Mouse (Mus musculus): ENCODE data around the gene Clec11a. TPM values are rescaled to one million over a fixed set of nuclear protein-coding genes. Genes with fewer than 3 reads are reported as not detected.

Gene Clec11a
- 0.68 and 0.79 TPM in 2 replicates for polyA plus RNA-seq (2016; fragmentation: Nextera tagmentation; extraction: Ambion mirVana)

DNA sequence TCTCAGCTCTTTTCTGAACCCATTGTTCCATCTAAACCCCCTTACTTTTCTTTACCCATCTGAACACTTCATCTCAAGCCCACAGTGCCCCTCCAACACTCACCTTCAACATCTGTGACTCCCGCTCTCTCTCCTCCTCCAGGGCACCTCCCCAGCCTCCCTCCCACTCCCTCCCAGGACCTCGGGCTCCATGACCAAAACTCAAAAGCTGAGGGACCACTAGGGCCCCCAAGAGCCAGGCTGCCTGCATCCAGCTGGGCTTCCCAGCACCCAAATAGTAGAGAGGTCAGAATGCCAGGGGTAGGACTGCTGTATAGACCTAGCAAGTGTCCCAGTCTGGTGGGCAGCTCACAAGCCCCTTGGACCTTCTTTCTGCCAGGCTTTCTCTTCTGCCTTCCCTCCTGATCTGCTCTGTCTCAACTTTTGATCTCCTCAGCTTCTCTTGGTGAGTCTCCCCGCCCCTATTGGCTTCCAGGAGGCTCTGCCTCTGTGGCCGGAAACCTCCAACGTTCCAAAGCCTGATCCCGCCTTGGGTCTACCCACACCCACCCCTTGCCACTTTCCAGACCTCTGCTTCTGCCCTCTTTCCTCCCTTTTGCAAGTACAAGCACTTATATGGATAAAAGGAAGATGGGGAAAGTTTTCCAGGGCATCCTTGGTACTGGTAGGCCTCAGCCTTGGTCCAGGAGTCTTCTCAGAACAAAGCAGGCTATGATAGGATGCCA, at the start of gene Clec11a:
Gene Clec11a, minus strand, starts transcription at position 387 of the 725 bp plus-strand sequence.
- Histone ChIP-seq H3K36me3 (no peaks in the 10 kb centered on the region), H3K4me1 (replicated peaks) (peaks cover 22% of the 10 kb centered on the region), H3K9me3 (replicated peaks) (no peaks in the 10 kb centered on the region), H3K27me3 (replicated peaks) (peaks cover 54% of the 10 kb centered on the region), H3K4me3 (peak within 1 kb of the TSS; percentile 20; the same call in 1 of the 2 replicates), H3K9ac (no peak within 1 kb of the TSS), H3K4me2 (peak within 1 kb of the TSS; percentile 86), H3K27ac (ENCODE audit: poor library complexity, severe bottlenecking) (no peak within 1 kb of the TSS)
- WGBS = 62% methylated on average over 6 of the region's 6 CpGs
- no peak for ATAC-seq (ENCODE audit: insufficient number of reproducible peaks, low FRiP score)

DNA sequence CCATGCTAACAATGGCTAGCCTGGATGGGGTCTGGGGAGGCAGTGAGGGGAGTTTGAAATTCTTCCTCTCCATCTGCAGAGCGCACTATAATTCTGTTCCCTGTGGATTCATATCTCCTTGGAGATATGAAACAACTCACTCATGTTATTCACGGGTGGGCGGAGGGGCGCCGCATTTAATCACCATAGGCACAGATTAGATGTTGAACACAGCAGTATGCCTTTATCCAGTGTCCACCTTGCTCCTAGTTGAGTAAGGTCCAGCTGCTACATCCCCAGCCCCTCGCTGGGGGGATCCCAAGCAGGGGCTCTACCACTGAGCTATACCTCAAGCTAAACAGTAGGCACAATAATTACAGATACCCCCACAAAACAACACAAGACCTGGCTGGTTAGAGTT, 48.7 kb upstream of the Clec11a start:
- Histone ChIP-seq H3K4me2 (no peak overlapping the region), H3K27ac (ENCODE audit: poor library complexity, severe bottlenecking) (no peak overlapping the region), H3K4me3 (no peak overlapping the region), H3K9ac (no peak overlapping the region), H3K27me3 (replicated peaks) (peaks cover 84% of the 10 kb centered on the region), H3K36me3 (no peaks in the 10 kb centered on the region), H3K9me3 (replicated peaks) (no peaks in the 10 kb centered on the region), H3K4me1 (replicated peaks) (peaks cover 66% of the 10 kb centered on the region)
- WGBS = 63% methylated on average over 6 of the region's 6 CpGs
- ATAC-seq (ENCODE audit: insufficient number of reproducible peaks, low FRiP score) = no peak

DNA sequence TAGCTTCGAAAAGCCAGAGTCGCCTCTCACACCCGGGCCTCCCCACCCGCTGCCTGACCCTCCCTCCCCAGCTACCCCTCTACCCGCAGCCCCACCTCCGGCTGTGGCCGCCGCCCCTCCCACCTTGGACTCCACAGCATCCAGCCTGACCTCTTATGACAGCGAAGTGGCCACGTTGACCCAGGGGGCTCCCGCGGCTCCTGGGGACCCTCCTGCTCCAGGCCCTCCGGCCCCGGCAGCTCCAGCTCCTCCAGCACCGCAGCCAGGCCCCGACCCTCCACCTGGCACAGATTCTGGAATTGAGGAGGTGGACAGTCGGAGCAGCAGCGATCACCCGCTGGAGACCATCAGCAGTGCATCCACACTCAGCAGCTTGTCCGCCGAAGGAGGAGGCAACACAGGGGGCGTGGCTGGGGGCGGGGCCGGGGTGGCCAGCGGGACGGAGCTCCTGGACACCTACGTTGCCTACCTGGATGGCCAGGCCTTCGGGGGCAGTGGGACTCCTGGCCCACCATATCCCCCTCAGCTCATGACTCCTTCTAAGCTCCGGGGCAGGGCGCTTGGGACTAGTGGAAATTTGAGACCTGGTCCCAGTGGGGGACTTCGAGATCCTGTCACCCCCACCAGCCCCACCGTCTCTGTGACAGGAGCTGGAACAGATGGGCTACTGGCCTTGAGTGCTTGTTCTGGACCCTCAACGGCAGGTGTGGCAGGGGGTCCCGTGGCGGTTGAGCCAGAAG, 47.1 kb upstream of the Clec11a start:
- Histone ChIP-seq H3K27me3 (replicated peaks) (peaks cover 92% of the 10 kb centered on the region), H3K9ac (0 out of 2 replicates have a peak overlapping the region, but pooled peaks have one; percentile 22), H3K4me3 (peak overlapping the region; percentile 24), H3K36me3 (no peaks in the 10 kb centered on the region), H3K9me3 (replicated peaks) (no peaks in the 10 kb centered on the region), H3K27ac (ENCODE audit: poor library complexity, severe bottlenecking) (no peak overlapping the region), H3K4me1 (replicated peaks) (peaks cover 56% of the 10 kb centered on the region), H3K4me2 (peak overlapping the region; percentile 49)
- no peak for ATAC-seq (ENCODE audit: insufficient number of reproducible peaks, low FRiP score)
- WGBS = 3% methylated on average over 35 of the region's 35 CpGs

DNA sequence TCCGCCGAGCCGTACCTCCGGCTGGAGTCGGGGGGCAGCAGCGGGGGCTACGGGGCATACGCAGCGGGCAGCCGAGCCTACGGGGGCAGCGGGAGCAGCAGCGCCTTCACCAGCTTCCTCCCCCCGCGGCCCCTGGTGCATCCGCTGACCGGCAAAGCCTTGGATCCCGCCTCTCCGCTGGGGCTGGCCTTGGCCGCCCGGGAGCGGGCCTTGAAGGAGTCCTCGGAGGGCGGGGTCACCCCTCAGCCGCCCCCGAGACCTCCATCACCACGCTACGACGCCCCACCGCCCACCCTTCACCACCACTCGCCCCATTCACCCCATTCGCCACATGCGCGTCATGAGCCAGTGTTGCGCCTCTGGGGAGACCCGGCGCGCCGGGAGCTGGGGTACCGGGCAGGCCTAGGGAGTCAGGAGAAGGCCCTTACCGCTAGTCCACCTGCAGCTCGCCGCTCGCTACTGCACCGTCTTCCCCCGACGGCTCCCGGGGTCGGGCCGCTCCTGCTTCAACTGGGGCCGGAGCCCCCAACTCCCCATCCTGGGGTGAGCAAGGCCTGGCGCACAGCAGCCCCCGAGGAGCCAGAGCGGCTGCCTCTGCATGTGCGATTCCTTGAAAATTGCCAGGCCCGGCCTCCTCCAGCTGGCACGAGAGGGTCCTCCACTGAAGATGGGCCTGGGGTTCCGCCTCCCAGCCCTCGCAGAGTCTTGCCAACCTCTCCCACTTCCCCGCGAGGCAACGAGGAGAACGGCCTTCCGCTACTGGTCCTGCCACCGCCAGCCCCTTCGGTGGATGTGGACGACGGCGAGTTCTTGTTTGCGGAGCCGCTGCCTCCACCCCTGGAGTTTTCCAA, 46.3 kb upstream of the Clec11a start:
- no peak overlapping the region for H3K9ac ChIP-seq
- ATAC-seq (ENCODE audit: insufficient number of reproducible peaks, low FRiP score) = no peak
- H3K27ac ChIP-seq (ENCODE audit: poor library complexity, severe bottlenecking) = no peak overlapping the region
- H3K4me3 ChIP-seq = peak overlapping the region; percentile 24
- H3K27me3 ChIP-seq (replicated peaks) = peaks cover 96% of the 10 kb centered on the region
- no peaks in the 10 kb centered on the region for H3K9me3 ChIP-seq (replicated peaks)
- WGBS = 2% methylated on average over 69 of the region's 71 CpGs
- H3K36me3 ChIP-seq = no peaks in the 10 kb centered on the region
- H3K4me1 ChIP-seq (replicated peaks) = peaks cover 51% of the 10 kb centered on the region
- H3K4me2 ChIP-seq = peak overlapping the region; percentile 49

DNA sequence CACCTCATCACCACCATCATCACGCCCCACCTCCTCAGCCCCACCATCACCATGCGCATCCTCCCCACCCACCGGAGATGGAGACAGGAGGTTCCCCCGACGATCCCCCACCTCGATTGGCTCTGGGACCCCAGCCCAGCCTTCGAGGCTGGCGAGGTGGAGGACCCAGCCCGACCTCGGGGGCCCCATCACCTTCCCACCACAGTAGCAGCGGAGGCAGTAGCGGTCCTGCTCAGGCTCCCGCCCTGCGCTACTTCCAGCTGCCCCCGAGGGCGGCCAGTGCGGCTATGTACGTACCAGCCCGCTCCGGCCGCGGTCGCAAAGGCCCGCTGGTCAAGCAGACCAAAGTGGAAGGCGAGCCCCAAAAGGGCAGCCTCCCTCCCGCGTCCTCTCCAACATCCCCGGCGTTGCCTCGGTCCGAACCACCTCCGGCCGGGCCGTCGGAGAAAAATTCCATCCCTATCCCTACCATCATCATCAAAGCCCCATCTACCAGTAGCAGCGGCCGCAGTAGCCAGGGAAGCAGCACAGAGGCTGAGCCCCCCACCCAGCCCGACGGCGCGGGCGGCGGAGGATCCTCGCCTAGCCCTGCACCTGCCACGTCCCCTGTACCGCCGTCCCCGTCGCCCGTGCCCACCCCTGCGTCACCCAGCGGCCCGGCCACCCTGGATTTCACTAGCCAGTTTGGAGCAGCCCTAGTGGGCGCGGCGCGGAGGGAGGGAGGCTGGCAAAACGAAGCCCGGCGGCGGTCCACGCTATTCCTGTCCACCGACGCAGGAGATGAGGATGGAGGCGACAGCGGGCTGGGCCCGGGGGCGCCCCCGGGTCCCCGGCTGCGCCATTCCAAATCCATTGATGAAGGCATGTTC, 45.4 kb upstream of the Clec11a start:
- H3K4me2 ChIP-seq = peak overlapping the region; percentile 49
- H3K4me3 ChIP-seq = peak overlapping the region; percentile 24
- no peaks in the 10 kb centered on the region for H3K9me3 ChIP-seq (replicated peaks)
- H3K27me3 ChIP-seq (replicated peaks) = peaks cover 97% of the 10 kb centered on the region
- 5% methylated on average over 68 of the region's 71 CpGs for WGBS
- ATAC-seq (ENCODE audit: insufficient number of reproducible peaks, low FRiP score) = no peak
- no peak overlapping the region for H3K27ac ChIP-seq (ENCODE audit: poor library complexity, severe bottlenecking)
- H3K4me1 ChIP-seq (replicated peaks) = peaks cover 44% of the 10 kb centered on the region
- H3K9ac ChIP-seq = no peak overlapping the region
- no peaks in the 10 kb centered on the region for H3K36me3 ChIP-seq

DNA sequence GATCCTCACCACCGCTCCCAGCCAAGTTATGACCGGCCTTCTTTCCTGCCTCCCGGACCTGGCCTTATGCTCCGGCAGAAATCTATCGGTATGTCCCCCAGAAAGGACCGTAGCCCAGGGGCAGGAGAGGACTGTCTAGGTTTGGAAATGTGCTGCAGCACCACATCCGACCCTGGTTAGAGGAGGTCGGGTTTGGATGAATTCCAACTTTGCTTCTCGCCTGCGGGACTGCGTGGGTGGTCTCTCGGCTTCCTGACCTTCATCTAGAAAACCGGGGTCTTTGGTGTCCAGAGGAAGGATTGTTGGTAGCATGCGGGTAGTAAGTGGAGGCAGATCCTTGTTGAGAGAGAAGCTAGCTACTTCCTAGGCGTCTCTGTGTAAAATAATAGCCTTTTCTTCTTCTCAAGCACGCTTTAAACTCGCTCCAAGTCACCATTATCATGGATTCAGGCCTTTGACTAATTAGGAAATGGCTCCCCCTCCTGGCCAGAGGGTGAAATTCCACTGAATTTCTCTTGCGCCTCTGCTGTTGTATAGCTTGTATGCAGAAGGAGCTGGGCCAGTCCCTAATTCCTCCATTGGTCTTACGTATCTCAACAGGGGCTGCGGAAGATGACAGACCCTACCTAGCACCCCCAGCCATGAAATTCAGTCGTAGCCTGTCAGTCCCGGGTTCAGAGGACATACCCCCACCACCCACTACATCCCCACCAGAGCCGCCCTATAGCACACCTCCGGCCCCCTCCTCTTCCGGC, 44.4 kb upstream of the Clec11a start:
- peaks cover 97% of the 10 kb centered on the region for H3K27me3 ChIP-seq (replicated peaks)
- peak overlapping the region; percentile 27 for H3K4me3 ChIP-seq
- WGBS = 6% methylated on average over 25 of the region's 25 CpGs
- H3K27ac ChIP-seq (ENCODE audit: poor library complexity, severe bottlenecking) = no peak overlapping the region
- ATAC-seq (ENCODE audit: insufficient number of reproducible peaks, low FRiP score) = peak; percentile 13; the same call in 1 of the 2 replicates
- 0 out of 2 replicates have a peak overlapping the region, but pooled peaks have one; percentile 17 for H3K9ac ChIP-seq
- H3K36me3 ChIP-seq = no peaks in the 10 kb centered on the region
- peaks cover 34% of the 10 kb centered on the region for H3K4me1 ChIP-seq (replicated peaks)
- H3K4me2 ChIP-seq = peak overlapping the region; percentile 63
- no peaks in the 10 kb centered on the region for H3K9me3 ChIP-seq (replicated peaks)

DNA sequence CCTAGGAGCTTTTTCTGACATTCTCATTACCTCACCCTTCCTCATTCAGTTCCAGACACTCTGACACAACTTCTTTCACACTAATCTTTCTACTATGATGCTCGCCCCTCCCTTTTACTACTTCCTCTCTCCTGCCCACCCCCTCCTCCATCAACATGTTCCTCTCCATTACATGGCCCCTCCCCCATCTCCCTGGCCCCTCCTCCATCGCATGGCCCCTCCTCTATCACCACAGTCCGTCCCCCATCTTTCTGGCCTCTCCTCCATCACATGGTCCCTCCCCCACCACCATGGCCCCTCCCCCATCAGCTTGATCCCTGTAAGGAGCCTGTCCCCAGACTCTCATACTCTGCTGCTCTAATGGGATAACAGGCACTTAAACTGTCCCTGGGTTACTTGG, 42.3 kb upstream of the Clec11a start:
- no peak overlapping the region for H3K4me3 ChIP-seq
- H3K9me3 ChIP-seq (replicated peaks) = no peaks in the 10 kb centered on the region
- no peaks in the 10 kb centered on the region for H3K36me3 ChIP-seq
- no peak for ATAC-seq (ENCODE audit: insufficient number of reproducible peaks, low FRiP score)
- WGBS = 8% methylated on average over 3 of the region's 3 CpGs
- no peak overlapping the region for H3K9ac ChIP-seq
- H3K4me1 ChIP-seq (replicated peaks) = peaks cover 31% of the 10 kb centered on the region
- H3K27ac ChIP-seq (ENCODE audit: poor library complexity, severe bottlenecking) = no peak overlapping the region
- peaks cover 93% of the 10 kb centered on the region for H3K27me3 ChIP-seq (replicated peaks)
- H3K4me2 ChIP-seq = no peak overlapping the region

DNA sequence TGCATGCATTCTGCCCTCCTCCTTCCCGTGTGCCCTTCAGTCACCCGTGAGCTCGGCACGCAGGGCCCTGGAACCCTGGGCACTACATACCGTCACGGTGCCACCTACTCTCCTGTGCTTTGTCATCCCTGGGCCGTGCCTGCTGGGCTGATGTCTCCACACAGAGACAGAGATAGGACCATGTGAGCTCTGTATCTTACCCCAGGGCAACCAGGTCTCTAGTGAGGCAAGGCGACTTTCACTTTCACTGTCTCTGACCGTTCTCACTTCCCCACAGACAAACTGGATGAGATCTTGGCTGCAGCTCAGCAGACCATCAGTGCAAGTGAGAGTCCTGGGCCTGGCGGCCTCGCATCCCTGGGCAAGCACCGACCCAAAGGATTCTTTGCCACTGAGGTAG, 37.9 kb upstream of the Clec11a start:
- Histone ChIP-seq H3K36me3 (no peaks in the 10 kb centered on the region), H3K27ac (ENCODE audit: poor library complexity, severe bottlenecking) (no peak overlapping the region), H3K4me2 (no peak overlapping the region), H3K27me3 (replicated peaks) (peaks cover 95% of the 10 kb centered on the region), H3K9me3 (replicated peaks) (no peaks in the 10 kb centered on the region), H3K4me3 (no peak overlapping the region), H3K4me1 (replicated peaks) (peaks cover 5% of the 10 kb centered on the region), H3K9ac (no peak overlapping the region)
- ATAC-seq (ENCODE audit: insufficient number of reproducible peaks, low FRiP score) = no peak
- 52% methylated on average over 12 of the region's 12 CpGs for WGBS

DNA sequence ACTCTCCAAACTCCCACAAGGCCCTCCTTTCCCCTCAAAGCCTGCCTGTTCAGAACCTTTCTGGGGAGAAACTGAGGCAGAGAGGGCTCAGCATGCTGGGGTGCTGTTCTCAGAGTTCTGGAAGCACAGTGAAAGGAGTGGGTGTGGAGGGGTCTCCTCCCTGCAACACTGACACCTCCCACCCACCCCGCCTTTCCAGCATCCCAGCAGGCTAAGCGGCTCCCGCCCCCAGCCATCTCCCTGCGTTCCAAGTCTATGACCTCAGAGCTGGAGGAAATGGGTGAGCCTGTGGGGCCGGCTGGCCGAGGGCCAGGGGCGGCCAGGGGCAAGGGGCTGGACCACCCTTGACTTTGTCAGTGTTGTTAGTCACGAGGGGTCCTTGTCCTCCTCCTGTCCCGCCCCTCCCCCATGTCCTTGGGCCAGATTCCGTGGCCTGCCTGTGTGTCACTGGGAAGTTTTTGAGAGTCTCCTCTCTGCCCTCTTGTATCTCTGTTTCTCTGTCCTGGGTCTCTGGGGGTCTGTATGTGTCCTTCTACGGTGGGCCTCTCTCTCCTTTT, 36.8 kb upstream of the Clec11a start:
- H3K27ac ChIP-seq (ENCODE audit: poor library complexity, severe bottlenecking) = no peak overlapping the region
- H3K9me3 ChIP-seq (replicated peaks) = no peaks in the 10 kb centered on the region
- no peaks in the 10 kb centered on the region for H3K36me3 ChIP-seq
- H3K27me3 ChIP-seq (replicated peaks) = peaks cover 95% of the 10 kb centered on the region
- H3K9ac ChIP-seq = no peak overlapping the region
- peak overlapping the region; percentile 31 for H3K4me2 ChIP-seq
- 14% methylated on average over 11 of the region's 11 CpGs for WGBS
- no peak overlapping the region for H3K4me3 ChIP-seq
- ATAC-seq (ENCODE audit: insufficient number of reproducible peaks, low FRiP score) = peak; percentile 40
- peaks cover 5% of the 10 kb centered on the region for H3K4me1 ChIP-seq (replicated peaks)
